Mouse (Mus musculus): ENCODE results near the gene Mpeg1. TPM values are rescaled to one million over a fixed set of nuclear protein-coding genes. Genes with fewer than 3 reads are reported as not detected.

Mpeg1 gene
- total RNA-seq, 2 experiments from 2014 or later: 46.2 to 101 TPM

Other genes with a start within 250 kb of the Mpeg1 start
- gene Olfr1432, start 228.2 kb upstream of the Mpeg1 start, total RNA-seq (2015; ENCODE audit: low replicate concordance): not detected in 2 replicates
- gene Olfr1432, start 228.2 kb upstream of the Mpeg1 start, total RNA-seq (2017; ENCODE audit: low replicate concordance): not detected in 2 replicates
- gene Olfr262, start 219.1 kb upstream of the Mpeg1 start, total RNA-seq (2015; ENCODE audit: low replicate concordance): not detected in 2 replicates
- 0.98 TPM in 1 of 2 replicates, not detected in the other for gene Olfr262, start 219.1 kb upstream of the Mpeg1 start, total RNA-seq (2017; ENCODE audit: low replicate concordance)
- not detected in 2 replicates for gene Olfr235, start 199.7 kb upstream of the Mpeg1 start, total RNA-seq (2015; ENCODE audit: low replicate concordance)
- not detected in 2 replicates for gene Olfr235, start 199.7 kb upstream of the Mpeg1 start, total RNA-seq (2017; ENCODE audit: low replicate concordance)
- not detected in 2 replicates for gene Olfr1434, start 180.9 kb upstream of the Mpeg1 start, total RNA-seq (2015; ENCODE audit: low replicate concordance)
- gene Olfr1434, start 180.9 kb upstream of the Mpeg1 start, total RNA-seq (2017; ENCODE audit: low replicate concordance): not detected in 2 replicates
- gene Olfr1436, start 161.6 kb upstream of the Mpeg1 start, total RNA-seq (2015; ENCODE audit: low replicate concordance): not detected in 2 replicates
- gene Olfr1436, start 161.6 kb upstream of the Mpeg1 start, total RNA-seq (2017; ENCODE audit: low replicate concordance): not detected in 2 replicates
- not detected in 2 replicates for gene Olfr1437, start 135.7 kb upstream of the Mpeg1 start, total RNA-seq (2015; ENCODE audit: low replicate concordance)
- not detected in 2 replicates for gene Olfr1437, start 135.7 kb upstream of the Mpeg1 start, total RNA-seq (2017; ENCODE audit: low replicate concordance)
- gene Olfr1438-ps1, start 124.9 kb upstream of the Mpeg1 start, total RNA-seq (2015; ENCODE audit: low replicate concordance): not detected in 2 replicates
- 0.28 TPM in 1 of 2 replicates, not detected in the other for gene Olfr1438-ps1, start 124.9 kb upstream of the Mpeg1 start, total RNA-seq (2017; ENCODE audit: low replicate concordance)
- not detected in 2 replicates for gene Olfr1440, start 73.5 kb upstream of the Mpeg1 start, total RNA-seq (2015; ENCODE audit: low replicate concordance)
- not detected in 2 replicates for gene Olfr1440, start 73.5 kb upstream of the Mpeg1 start, total RNA-seq (2017; ENCODE audit: low replicate concordance)
- gene Olfr1441, start 43.3 kb upstream of the Mpeg1 start, total RNA-seq (2015; ENCODE audit: low replicate concordance): not detected in 2 replicates
- not detected in 2 replicates for gene Olfr1441, start 43.3 kb upstream of the Mpeg1 start, total RNA-seq (2017; ENCODE audit: low replicate concordance)
- gene Pfpl, start 32.9 kb upstream of the Mpeg1 start, total RNA-seq (2015; ENCODE audit: low replicate concordance): not detected in 2 replicates
- not detected in 2 replicates for gene Pfpl, start 32.9 kb upstream of the Mpeg1 start, total RNA-seq (2017; ENCODE audit: low replicate concordance)
- 8.3 and 8.6 TPM in 2 replicates for gene Dtx4, start 40.7 kb downstream of the Mpeg1 start, total RNA-seq (2015; ENCODE audit: low replicate concordance)
- gene Dtx4, start 40.7 kb downstream of the Mpeg1 start, total RNA-seq (2017; ENCODE audit: low replicate concordance): 4.2 and 6.0 TPM in 2 replicates
- gene Fam111a, start 85.0 kb downstream of the Mpeg1 start, total RNA-seq (2015; ENCODE audit: low replicate concordance): 79.0 and 112 TPM in 2 replicates
- gene Fam111a, start 85.0 kb downstream of the Mpeg1 start, total RNA-seq (2017; ENCODE audit: low replicate concordance): 78.5 and 79.9 TPM in 2 replicates
- not detected in 2 replicates for gene Gm4952, start 139.2 kb downstream of the Mpeg1 start, total RNA-seq (2015; ENCODE audit: low replicate concordance)
- gene Gm4952, start 139.2 kb downstream of the Mpeg1 start, total RNA-seq (2017; ENCODE audit: low replicate concordance): 0.14 TPM in 1 of 2 replicates, not detected in the other
- not detected in 2 replicates for gene Glyat, start 172.5 kb downstream of the Mpeg1 start, total RNA-seq (2015; ENCODE audit: low replicate concordance)
- gene Glyat, start 172.5 kb downstream of the Mpeg1 start, total RNA-seq (2017; ENCODE audit: low replicate concordance): not detected in 2 replicates
- gene Olfr1442, start 209.7 kb downstream of the Mpeg1 start, total RNA-seq (2015; ENCODE audit: low replicate concordance): not detected in 2 replicates
- gene Olfr1442, start 209.7 kb downstream of the Mpeg1 start, total RNA-seq (2017; ENCODE audit: low replicate concordance): not detected in 2 replicates
- gene Olfr1443, start 217.3 kb downstream of the Mpeg1 start, total RNA-seq (2015; ENCODE audit: low replicate concordance): not detected in 2 replicates
- gene Olfr1443, start 217.3 kb downstream of the Mpeg1 start, total RNA-seq (2017; ENCODE audit: low replicate concordance): not detected in 2 replicates
- gene Keg1, start 235.0 kb downstream of the Mpeg1 start, total RNA-seq (2015; ENCODE audit: low replicate concordance): not detected in 2 replicates
- gene Keg1, start 235.0 kb downstream of the Mpeg1 start, total RNA-seq (2017; ENCODE audit: low replicate concordance): not detected in 2 replicates